Mouse (Mus musculus) heart, embryonic 13.5 days (tissue): ENCODE results near the gene Pdha1. TPM values are rescaled to one million over a fixed set of nuclear protein-coding genes. Genes with fewer than 3 reads are reported as not detected.
A peak's percentile ranks its signal among the peaks of the same experiment; 100 is the strongest.

Experiments used
- ATAC-seq: fragments of 200-750 bp; cut with Nextera tagmentation; 2 replicates; pipeline ENCODE4 v1.8.0; 2017; ENCODE audit warnings: moderate TSS enrichment; ENCODE audit not compliant: insufficient number of reproducible peaks, low FRiP score, low TSS enrichment; ENCODE audit errors: extremely low read depth
- H3K27ac ChIP-seq: fragments of 300-500 bp; sonication (generic); replicated peaks from 2 replicates; pipeline ENCODE4 v1.5.1; 2015; ENCODE audit warnings: moderate library complexity, mild to moderate bottlenecking, inconsistent platforms
- H3K27me3 ChIP-seq: fragments of 300-500 bp; sonication (generic); replicated peaks from 2 replicates; pipeline ENCODE4 v1.6.1; 2015; ENCODE audit warnings: mild to moderate bottlenecking, inconsistent platforms
- H3K36me3 ChIP-seq: fragments of 300-500 bp; sonication (generic); 2 replicates; pipeline ENCODE4 v1.6.1; 2015; ENCODE audit warnings: mild to moderate bottlenecking, inconsistent platforms
- H3K4me1 ChIP-seq: fragments of 300-500 bp; sonication (generic); 2 replicates; pipeline ENCODE4 v1.6.1; 2015; ENCODE audit warnings: inconsistent platforms
- H3K4me2 ChIP-seq: fragments of 300-500 bp; sonication (generic); 2 replicates; pipeline ENCODE4 v1.6.1; 2015; ENCODE audit warnings: inconsistent platforms, mild to moderate bottlenecking, moderate library complexity
- H3K4me3 ChIP-seq: fragments of 300-500 bp; sonication (generic); 2 replicates; pipeline ENCODE4 v1.5.1; 2015; ENCODE audit warnings: moderate library complexity, mild to moderate bottlenecking, inconsistent platforms
- H3K9ac ChIP-seq: fragments of 300-500 bp; sonication (generic); 2 replicates; pipeline ENCODE4 v1.6.1; 2015; ENCODE audit warnings: inconsistent platforms, mild to moderate bottlenecking, moderate library complexity
- H3K9me3 ChIP-seq: fragments of 300-500 bp; sonication (generic); 2 replicates; pipeline ENCODE4 v1.6.1; 2016; ENCODE audit warnings: inconsistent platforms
- WGBS: fragments of 180-500 bp; shearing (Covaris S2); methylation state at CpG from one replicate; pipeline ENCODE4 v1.1.7; 2015; ENCODE audit warnings: mixed read lengths; 5-methylcytosine and 5-hydroxymethylcytosine counted together
- polyA plus RNA-seq: library from polyadenylated mRNA; unstranded; fragments of >200 nt; fragmentation: Nextera tagmentation; extraction: Ambion mirVana; gene quantifications from 2 replicates; pipeline ENCODE4 v1.2.1, GENCODE M21; 2015

The Pdha1 gene
- 224 and 245 TPM in 2 replicates for polyA plus RNA-seq

- Histone ChIP-seq H3K27ac (peak within 1 kb of the TSS; percentile 97), H3K27me3 (no peaks in the 10 kb centered on the region), H3K9ac (peak within 1 kb of the TSS; percentile 87), H3K9me3 (no peaks in the 10 kb centered on the region), H3K36me3 (no peaks in the 10 kb centered on the region), H3K4me2 (peak within 1 kb of the TSS; percentile 74), H3K4me3 (peak within 1 kb of the TSS; percentile 69), H3K4me1 (peaks cover 21% of the 10 kb centered on the region)
- WGBS, result 9% methylated on average over 53 of the region's 67 CpGs
- peak; percentile 85 for ATAC-seq
Observed at GRCm38 (mm10) chrX:160137861-160138717, at the start of gene Pdha1. TSS of gene Pdha1 (minus strand) at chrX:160138413.

GRCm38 (mm10) chrX:160179032-160179431 is 40.8 kb upstream of the Pdha1 start:
- Histone ChIP-seq H3K4me2 (no peak overlapping the region), H3K27ac (no peak overlapping the region), H3K9ac (no peak overlapping the region), H3K4me3 (no peak overlapping the region), H3K36me3 (no peaks in the 10 kb centered on the region), H3K9me3 (no peaks in the 10 kb centered on the region), H3K27me3 (peaks cover 8% of the 10 kb centered on the region; the same call in 1 of the 2 replicates), H3K4me1 (no peaks in the 10 kb centered on the region)
- no peak for ATAC-seq
- 48% methylated on average over 3 of the region's 3 CpGs for WGBS

- WGBS, result 13% methylated on average over 3 of the region's 3 CpGs
- no peak for ATAC-seq
- Histone ChIP-seq H3K9me3 (no peaks in the 10 kb centered on the region), H3K4me2 (no peak overlapping the region), H3K36me3 (no peaks in the 10 kb centered on the region), H3K4me1 (no peaks in the 10 kb centered on the region), H3K9ac (no peak overlapping the region), H3K4me3 (no peak overlapping the region), H3K27me3 (no peaks in the 10 kb centered on the region), H3K27ac (no peak overlapping the region)
Observed at GRCm38 (mm10) chrX:160170150-160170549, 31.9 kb upstream of the Pdha1 start.

- 40% methylated on average over 6 of the region's 6 CpGs for WGBS
- Histone ChIP-seq H3K4me2 (no peak overlapping the region), H3K9me3 (no peaks in the 10 kb centered on the region), H3K4me3 (no peak overlapping the region), H3K9ac (no peak overlapping the region), H3K36me3 (no peaks in the 10 kb centered on the region), H3K27me3 (no peaks in the 10 kb centered on the region), H3K27ac (no peak overlapping the region), H3K4me1 (no peaks in the 10 kb centered on the region)
- no peak for ATAC-seq
Observed at GRCm38 (mm10) chrX:160166246-160166985, 28.2 kb upstream of the Pdha1 start.

- WGBS, result 83% methylated on average over 3 of the region's 3 CpGs
- Histone ChIP-seq H3K27me3 (no peaks in the 10 kb centered on the region), H3K4me3 (no peak overlapping the region), H3K9me3 (no peaks in the 10 kb centered on the region), H3K9ac (no peak overlapping the region), H3K4me1 (no peaks in the 10 kb centered on the region), H3K4me2 (no peak overlapping the region), H3K27ac (no peak overlapping the region), H3K36me3 (no peaks in the 10 kb centered on the region)
- ATAC-seq, result no peak
Observed at GRCm38 (mm10) chrX:160164259-160164658, 26.0 kb upstream of the Pdha1 start.

- Histone ChIP-seq H3K27ac (no peak overlapping the region), H3K4me2 (no peak overlapping the region), H3K4me3 (no peak overlapping the region), H3K9me3 (no peaks in the 10 kb centered on the region), H3K9ac (no peak overlapping the region), H3K27me3 (no peaks in the 10 kb centered on the region), H3K36me3 (no peaks in the 10 kb centered on the region), H3K4me1 (no peaks in the 10 kb centered on the region)
- WGBS, result 49% methylated on average over 4 of the region's 4 CpGs
- no peak for ATAC-seq
Observed at GRCm38 (mm10) chrX:160153147-160153815, 15.1 kb upstream of the Pdha1 start.

GRCm38 (mm10) chrX:160148859-160149258 is 10.6 kb upstream of the Pdha1 start:
- ATAC-seq, result no peak
- H3K4me2 ChIP-seq, result no peak overlapping the region
- H3K4me1 ChIP-seq, result no peaks in the 10 kb centered on the region
- H3K9ac ChIP-seq, result no peak overlapping the region
- 75% methylated on average over 3 of the region's 3 CpGs for WGBS
- no peak overlapping the region for H3K27ac ChIP-seq
- no peaks in the 10 kb centered on the region for H3K36me3 ChIP-seq
- H3K27me3 ChIP-seq, result no peaks in the 10 kb centered on the region
- H3K9me3 ChIP-seq, result no peaks in the 10 kb centered on the region
- H3K4me3 ChIP-seq, result no peak overlapping the region

GRCm38 (mm10) chrX:160147406-160147805 is 9.2 kb upstream of the Pdha1 start:
- no peak overlapping the region for H3K9ac ChIP-seq
- no peak overlapping the region for H3K4me2 ChIP-seq
- H3K27ac ChIP-seq, result no peak overlapping the region
- H3K4me1 ChIP-seq, result no peaks in the 10 kb centered on the region
- no peak overlapping the region for H3K4me3 ChIP-seq
- H3K27me3 ChIP-seq, result no peaks in the 10 kb centered on the region
- ATAC-seq, result no peak
- H3K36me3 ChIP-seq, result no peaks in the 10 kb centered on the region
- H3K9me3 ChIP-seq, result no peaks in the 10 kb centered on the region
- 73% methylated on average over 3 of the region's 3 CpGs for WGBS

- ATAC-seq, result no peak
- Histone ChIP-seq H3K4me2 (no peak overlapping the region), H3K27me3 (no peaks in the 10 kb centered on the region), H3K4me3 (no peak overlapping the region), H3K36me3 (no peaks in the 10 kb centered on the region), H3K9ac (no peak overlapping the region), H3K27ac (no peak overlapping the region), H3K4me1 (no peaks in the 10 kb centered on the region), H3K9me3 (no peaks in the 10 kb centered on the region)
- 80% methylated on average over 4 of the region's 4 CpGs for WGBS
Observed at GRCm38 (mm10) chrX:160146806-160147205, 8.6 kb upstream of the Pdha1 start.

GRCm38 (mm10) chrX:160137177-160137860 is 894 bp downstream of the Pdha1 start:
- Histone ChIP-seq H3K27ac (peak overlapping the region; percentile 97), H3K9me3 (no peaks in the 10 kb centered on the region), H3K4me1 (peaks cover 21% of the 10 kb centered on the region), H3K9ac (peak overlapping the region; percentile 87), H3K36me3 (peaks cover 4% of the 10 kb centered on the region; the same call in 1 of the 2 replicates), H3K27me3 (no peaks in the 10 kb centered on the region), H3K4me2 (peak overlapping the region; percentile 74), H3K4me3 (peak overlapping the region; percentile 69)
- 25% methylated on average over 18 of the region's 18 CpGs for WGBS
- ATAC-seq, result no peak

- no peaks in the 10 kb centered on the region for H3K9me3 ChIP-seq
- 25% methylated on average over 5 of the region's 5 CpGs for WGBS
- H3K4me1 ChIP-seq, result peaks cover 21% of the 10 kb centered on the region
- peak overlapping the region; percentile 87 for H3K9ac ChIP-seq
- H3K36me3 ChIP-seq, result peaks cover 13% of the 10 kb centered on the region
- no peak overlapping the region for H3K27ac ChIP-seq
- peak overlapping the region; percentile 74 for H3K4me2 ChIP-seq
- H3K4me3 ChIP-seq, result peak overlapping the region; percentile 69
- H3K27me3 ChIP-seq, result no peaks in the 10 kb centered on the region
- no peak for ATAC-seq
Observed at GRCm38 (mm10) chrX:160136153-160136552, 2.1 kb downstream of the Pdha1 start.
